Mouse (Mus musculus) spleen, adult 18-20 months (tissue): Measurements from ENCODE around the gene Slc11a2.
"Not testable (repeated sequence)": the region's sequence is repeated elsewhere in the genome, so short reads cannot be mapped to it uniquely, and the experiment has no call there.

Experiments
- DNase-seq, 2 experiments: peaks; one replicate each; pipeline ENCODE4 v3.0.0; 2022; ENCODE audit warnings: mixed read lengths in 2 of 2

Slc11a2 gene

DNA sequence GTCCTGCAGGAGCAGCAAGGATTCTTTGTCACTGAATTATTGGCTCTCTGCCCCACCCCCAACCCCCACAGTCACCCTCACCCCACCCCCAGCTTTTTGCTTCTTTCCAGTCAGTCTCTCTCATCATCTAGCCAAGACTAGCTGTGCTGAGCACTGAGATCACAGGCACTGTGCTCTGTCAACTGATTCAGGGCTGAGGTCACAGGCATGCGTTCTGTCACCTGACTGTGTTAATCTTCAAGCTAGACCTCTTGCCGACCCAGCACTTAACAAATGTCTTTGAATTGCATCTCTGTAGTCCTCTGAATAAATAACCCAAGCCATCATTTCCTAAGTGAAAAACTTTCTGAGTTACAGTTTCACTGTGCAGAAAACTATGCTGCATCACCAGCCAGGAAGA, 75.4 kb downstream of the Slc11a2 start:
- no peak for DNase-seq

GRCm38 (mm10) chr15:100346761-100347160, 78.1 kb downstream of the Slc11a2 start:
- no peak for DNase-seq

DNA sequence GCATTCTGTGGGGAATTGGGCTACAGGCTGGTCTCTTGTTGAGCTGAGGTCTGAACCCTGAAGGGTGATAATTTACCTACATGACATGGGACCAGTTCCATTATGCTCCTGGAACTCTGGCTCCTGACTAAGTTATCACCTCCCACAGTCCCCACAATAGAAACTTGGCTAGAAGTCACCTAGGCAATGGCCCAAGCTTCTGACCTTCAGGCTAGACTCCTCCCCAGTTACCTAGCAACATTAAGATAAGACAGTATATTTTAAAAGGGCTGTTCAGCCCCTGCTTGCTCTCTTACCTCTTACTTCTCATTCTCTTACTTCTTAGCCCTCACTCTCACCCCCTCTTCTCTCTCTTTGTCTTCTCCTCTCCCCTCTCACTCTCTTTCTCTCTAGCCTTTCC, 79.4 kb downstream of the Slc11a2 start:
- no peak for DNase-seq

DNA sequence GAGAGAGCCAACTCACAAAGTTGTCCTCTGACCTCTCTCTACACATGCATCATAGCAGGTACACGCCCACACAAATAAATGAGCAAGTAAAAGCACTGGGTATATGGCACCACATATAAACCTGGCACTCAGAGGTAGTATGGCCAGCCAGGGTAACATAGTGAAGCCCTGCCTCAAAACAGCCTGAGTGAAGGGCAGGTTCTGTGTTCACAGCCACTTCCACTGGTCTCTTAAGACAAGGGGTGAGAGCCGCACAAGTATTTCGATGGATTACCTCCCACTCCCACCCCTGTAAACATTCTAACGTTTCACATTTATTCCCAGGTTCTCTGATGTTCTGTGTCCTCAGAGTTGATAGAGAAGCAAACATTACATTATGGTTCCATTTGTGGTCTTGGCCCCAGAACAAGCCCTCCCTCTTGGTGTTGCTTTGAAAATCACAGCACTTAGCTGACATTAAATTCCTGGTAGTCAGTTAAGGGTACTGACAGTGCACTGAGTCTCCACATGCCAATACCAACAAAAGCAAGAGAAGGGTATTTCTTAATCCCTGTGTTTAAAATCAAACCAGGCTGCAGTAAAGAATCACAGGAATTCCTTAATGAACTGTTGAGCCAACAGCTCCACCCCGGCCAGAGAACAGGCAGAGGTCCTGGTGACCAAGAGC, 83.4 kb downstream of the Slc11a2 start:
- not testable (repeated sequence) for DNase-seq
